Mouse (Mus musculus) retina, postnatal 7 days (tissue): Measurements from ENCODE around the gene Disc1.

Experiments used
- DNase-seq: peaks from one replicate; pipeline ENCODE4 v3.0.0-alpha.2; 2012; ENCODE audit warnings: low read depth, low spot score

Gene Disc1

GRCm38 (mm10) chr8:125126482-125126881 is 72.5 kb downstream of the Disc1 start:
- no peak for DNase-seq

- no peak for DNase-seq
Measured at GRCm38 (mm10) chr8:125127621-125128020, 73.6 kb downstream of the Disc1 start.

GRCm38 (mm10) chr8:125128305-125128704 is 74.3 kb downstream of the Disc1 start:
- peak; percentile 45 for DNase-seq

GRCm38 (mm10) chr8:125130835-125131234 is 76.8 kb downstream of the Disc1 start:
- DNase-seq = no peak

- no peak for DNase-seq
Measured at GRCm38 (mm10) chr8:125131265-125131664, 77.3 kb downstream of the Disc1 start.

- no peak for DNase-seq
Measured at GRCm38 (mm10) chr8:125133685-125134114, 79.7 kb downstream of the Disc1 start.

- DNase-seq = no peak
Measured at GRCm38 (mm10) chr8:125134876-125135275, 80.9 kb downstream of the Disc1 start.

GRCm38 (mm10) chr8:125139689-125140150 is 85.7 kb downstream of the Disc1 start:
- DNase-seq = no peak

- no peak for DNase-seq
Measured at GRCm38 (mm10) chr8:125140965-125141364, 87.0 kb downstream of the Disc1 start.

- DNase-seq = no peak
Measured at GRCm38 (mm10) chr8:125156863-125157640, 103.1 kb downstream of the Disc1 start.

GRCm38 (mm10) chr8:125157641-125158005 is 103.6 kb downstream of the Disc1 start:
- no peak for DNase-seq

GRCm38 (mm10) chr8:125159387-125159786 is 105.4 kb downstream of the Disc1 start:
- no peak for DNase-seq

- no peak for DNase-seq
Measured at GRCm38 (mm10) chr8:125163491-125163890, 109.5 kb downstream of the Disc1 start.

GRCm38 (mm10) chr8:125163906-125164305 is 109.9 kb downstream of the Disc1 start:
- DNase-seq = no peak

GRCm38 (mm10) chr8:125165505-125166446 is 111.8 kb downstream of the Disc1 start:
- DNase-seq = no peak

- DNase-seq = no peak
Measured at GRCm38 (mm10) chr8:125166545-125166944, 112.5 kb downstream of the Disc1 start.

- DNase-seq = no peak
Measured at GRCm38 (mm10) chr8:125166988-125167387, 113.0 kb downstream of the Disc1 start.

- no peak for DNase-seq
Measured at GRCm38 (mm10) chr8:125169628-125170027, 115.6 kb downstream of the Disc1 start.

- DNase-seq = no peak
Measured at GRCm38 (mm10) chr8:125171531-125171930, 117.5 kb downstream of the Disc1 start.

- no peak for DNase-seq
Measured at GRCm38 (mm10) chr8:125174237-125174636, 120.2 kb downstream of the Disc1 start.

GRCm38 (mm10) chr8:125174851-125175250 is 120.9 kb downstream of the Disc1 start:
- no peak for DNase-seq

- DNase-seq = no peak
Measured at GRCm38 (mm10) chr8:125175661-125176060, 121.7 kb downstream of the Disc1 start.
